Mouse (Mus musculus) hindbrain, embryonic 15.5 days (tissue): Measurements from ENCODE around the gene Tmsb15a. TPM values are rescaled to one million over a fixed set of nuclear protein-coding genes. Genes with fewer than 3 reads are reported as not detected.

Source experiments
- ATAC-seq: fragments of 200-750 bp; cut with Nextera tagmentation; 2 replicates; pipeline ENCODE4 v1.8.0; 2017; ENCODE audit warnings: low read depth, moderate number of reproducible peaks, moderate TSS enrichment; ENCODE audit not compliant: low FRiP score
- H3K27ac ChIP-seq: fragments of 300-500 bp; sonication (generic); replicated peaks from 2 replicates; pipeline ENCODE4 v1.5.1; 2015; ENCODE audit warnings: mild to moderate bottlenecking, inconsistent platforms
- H3K27me3 ChIP-seq: fragments of 300-500 bp; sonication (generic); 2 replicates; pipeline ENCODE4 v1.6.1; 2015; ENCODE audit warnings: control low read depth, inconsistent platforms
- H3K36me3 ChIP-seq: fragments of 300-500 bp; sonication (generic); 2 replicates; pipeline ENCODE4 v1.6.1; 2015; ENCODE audit warnings: control low read depth, inconsistent platforms
- H3K4me1 ChIP-seq: fragments of 300-500 bp; sonication (generic); replicated peaks from 2 replicates; pipeline ENCODE4 v1.6.1; 2015; ENCODE audit warnings: control low read depth, inconsistent platforms
- H3K4me2 ChIP-seq: fragments of 300-500 bp; sonication (generic); 2 replicates; pipeline ENCODE4 v1.6.1; 2015; ENCODE audit warnings: moderate library complexity, mild to moderate bottlenecking, inconsistent platforms
- H3K4me3 ChIP-seq: fragments of 300-500 bp; sonication (generic); 2 replicates; pipeline ENCODE4 v1.5.1; 2015; ENCODE audit warnings: mild to moderate bottlenecking, inconsistent platforms
- H3K9ac ChIP-seq: fragments of 300-500 bp; sonication (generic); 2 replicates; pipeline ENCODE4 v1.6.1; 2015; ENCODE audit warnings: inconsistent platforms
- H3K9me3 ChIP-seq: fragments of 300-500 bp; sonication (generic); 2 replicates; pipeline ENCODE4 v1.6.1; 2016; ENCODE audit warnings: control low read depth, inconsistent platforms
- WGBS: fragments of 180-500 bp; shearing (Covaris S2); methylation state at CpG from one replicate; pipeline ENCODE4 v1.1.7; 2015; 5-methylcytosine and 5-hydroxymethylcytosine counted together
- microRNA-seq: library from miRNA; unstranded; fragments of <30 nt; microRNA quantifications from one replicate; pipeline ENCODE4, GENCODE M21; 2016
- polyA plus RNA-seq: library from polyadenylated mRNA; unstranded; fragments of >200 nt; fragmentation: Nextera tagmentation; extraction: Ambion mirVana; gene quantifications from 2 replicates; pipeline ENCODE4 v1.2.1, GENCODE M21; 2015

Tmsb15a gene
- polyA plus RNA-seq, 1 experiment from 2014 or later, result not detected

DNA sequence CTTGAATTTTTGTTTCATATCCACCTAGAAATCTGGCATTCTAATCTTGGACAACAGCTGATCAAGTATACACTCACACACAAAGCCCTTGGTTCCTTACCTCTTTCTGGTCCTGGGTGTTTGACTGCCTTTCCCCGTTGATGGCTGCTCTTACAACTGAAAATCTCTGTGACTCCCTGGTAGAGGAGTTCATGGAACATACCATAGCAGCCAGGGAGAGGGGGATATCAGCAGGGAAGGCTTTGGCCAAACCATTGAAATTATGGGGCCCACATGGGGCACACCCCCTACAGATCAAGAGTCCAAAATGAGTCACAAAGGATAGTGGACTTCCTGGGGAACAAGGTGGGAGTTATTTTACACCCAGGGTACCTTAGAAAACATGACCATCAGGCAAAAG is 31.4 kb downstream of the Tmsb15a start, which contains the start of gene Tcp11x2:
TSS of gene Tcp11x2 (minus strand) at position 158 of the 400 bp plus-strand sequence.
- 72% methylated on average over 1 of the region's 1 CpGs for whole genome bisulfite sequencing
- Histone ChIP-seq H3K27ac (no peak within 1 kb of the TSS), H3K9me3 (no peaks in the 10 kb centered on the region), H3K36me3 (no peaks in the 10 kb centered on the region), H3K27me3 (no peaks in the 10 kb centered on the region), H3K4me2 (no peak within 1 kb of the TSS), H3K4me3 (no peak within 1 kb of the TSS), H3K4me1 (no peaks in the 10 kb centered on the region), H3K9ac (no peak within 1 kb of the TSS)
- no peak for ATAC-seq

DNA sequence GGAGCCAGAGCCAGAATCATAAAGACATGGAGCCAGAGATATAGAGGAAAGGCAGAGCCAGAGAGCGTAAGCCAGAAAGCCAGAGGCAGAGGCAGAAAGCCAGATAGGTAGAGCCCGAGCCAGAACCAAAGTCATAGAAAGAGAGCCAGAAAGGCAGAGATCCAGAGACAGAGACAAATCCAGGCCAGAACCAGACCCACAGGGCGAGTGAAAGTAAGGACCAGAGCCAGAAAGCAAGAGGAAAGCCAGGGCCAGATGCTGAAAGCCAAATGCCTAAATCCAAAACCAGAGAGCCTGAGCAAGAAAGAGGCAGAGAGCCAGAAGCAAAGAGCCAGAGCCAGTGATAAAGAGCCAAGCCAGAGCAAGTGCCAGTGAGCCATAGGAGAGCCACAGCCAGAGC is 37.3 kb downstream of the Tmsb15a start:
- Histone ChIP-seq H3K9ac (no peak overlapping the region), H3K27me3 (no peaks in the 10 kb centered on the region), H3K27ac (no peak overlapping the region), H3K4me1 (no peaks in the 10 kb centered on the region), H3K36me3 (no peaks in the 10 kb centered on the region), H3K9me3 (no peaks in the 10 kb centered on the region), H3K4me2 (no peak overlapping the region), H3K4me3 (no peak overlapping the region)
- no peak for ATAC-seq
- WGBS, result 77% methylated on average over 3 of the region's 3 CpGs

DNA sequence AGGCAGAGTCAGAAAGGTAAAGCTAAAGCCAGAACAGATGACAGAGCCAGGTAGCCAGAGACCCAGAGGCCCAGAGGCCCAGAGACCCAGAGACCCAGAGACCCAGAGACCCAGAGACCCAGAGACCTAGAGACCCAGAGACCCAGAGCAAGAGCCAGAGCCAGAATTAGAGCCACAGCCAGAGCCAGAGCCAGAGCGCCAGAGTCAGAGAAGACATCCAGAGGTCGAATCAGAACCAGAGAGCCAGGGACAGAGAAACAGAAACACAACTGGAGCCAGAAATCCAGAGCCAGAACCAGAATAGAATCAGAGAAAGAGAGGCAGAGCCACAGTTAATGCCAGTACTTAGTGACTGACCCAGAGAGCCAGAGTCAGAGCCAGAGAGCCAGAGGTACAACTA is 43.2 kb downstream of the Tmsb15a start:
- WGBS, result 75% methylated on average over 2 of the region's 2 CpGs
- no peak overlapping the region for H3K4me3 ChIP-seq

More for the DNA sequence above, 43.2 kb downstream of the Tmsb15a start:
- Histone ChIP-seq H3K9me3 (no peaks in the 10 kb centered on the region), H3K27ac (no peak overlapping the region), H3K27me3 (no peaks in the 10 kb centered on the region), H3K4me1 (no peaks in the 10 kb centered on the region), H3K36me3 (no peaks in the 10 kb centered on the region), H3K4me2 (no peak overlapping the region), H3K9ac (no peak overlapping the region)
- ATAC-seq, result no peak

Small RNAs within 50 kb of the gene (microRNA-seq; reads per million reads assigned to microRNA genes)
- gene Mir7646, result not detected

Other genes with a start within 250 kb of the Tmsb15a start
- not detected in 2 replicates for gene AV320801, start 230.7 kb downstream of the Tmsb15a start, polyA plus RNA-seq
- gene Nxf7, start 126.5 kb downstream of the Tmsb15a start, polyA plus RNA-seq, result not detected in 2 replicates
- not detected in 2 replicates for gene Prame, start 97.6 kb downstream of the Tmsb15a start, polyA plus RNA-seq
- not detected in 2 replicates for gene Tcp11x2, start 31.5 kb downstream of the Tmsb15a start, polyA plus RNA-seq
- gene Armcx5, start 17.5 kb upstream of the Tmsb15a start, polyA plus RNA-seq, result 11.2 and 12.4 TPM in 2 replicates
- 224 and 227 TPM in 2 replicates for gene Gprasp1, start 17.5 kb upstream of the Tmsb15a start, polyA plus RNA-seq
- gene Bhlhb9, start 72.3 kb upstream of the Tmsb15a start, polyA plus RNA-seq, result 114 and 115 TPM in 2 replicates
- 193 and 215 TPM in 2 replicates for gene Gprasp2, start 113.8 kb upstream of the Tmsb15a start, polyA plus RNA-seq